Mouse (Mus musculus) stomach, postnatal 0 days (tissue): Measurements from ENCODE around the gene Prok2.

Experiments used
- CTCF ChIP-seq: IDR thresholded peaks from 2 replicates; pipeline ENCODE4 v1.5.1; 2016; ENCODE audit warnings: antibody characterized with exemption, low read depth, mild to moderate bottlenecking, moderate library complexity
- EP300 ChIP-seq: optimal IDR thresholded peaks from 2 replicates; pipeline ENCODE3; 2016; ENCODE audit warnings: antibody characterized with exemption

DNA sequence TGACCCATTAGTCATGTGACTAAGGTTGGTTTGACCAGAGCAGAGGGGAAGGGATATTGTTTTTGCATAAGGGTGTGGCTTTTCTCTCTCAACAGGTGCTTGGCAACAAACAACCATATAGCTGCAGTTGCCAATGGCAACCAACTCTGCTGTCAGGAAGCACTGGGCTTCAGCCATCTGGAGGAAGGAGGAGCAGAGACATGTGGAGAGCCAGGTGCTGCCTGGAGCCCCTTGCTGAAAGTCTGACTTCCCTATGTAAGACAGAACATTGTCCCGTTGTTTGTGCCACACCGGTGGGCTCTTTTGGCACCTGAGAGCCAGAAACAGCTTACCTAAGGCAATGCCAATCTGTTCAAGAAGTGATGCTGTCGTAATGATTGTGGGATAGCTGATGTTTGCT, 16.7 kb upstream of the Prok2 start:
- TF ChIP-seq CTCF (no peak), EP300 (no peak)
